Mouse (Mus musculus): ENCODE measurements around the gene Pmfbp1. TPM values are rescaled to one million over a fixed set of nuclear protein-coding genes. Genes with fewer than 3 reads are reported as not detected.
"Not testable (repeated sequence)": the region's sequence is repeated elsewhere in the genome, so short reads cannot be mapped to it uniquely, and the experiment has no call there.

Gene Pmfbp1
- 0.06 and 0.13 TPM in 2 replicates for polyA plus RNA-seq (2015; fragmentation: Nextera tagmentation; extraction: Ambion mirVana)

GRCm38 (mm10) chr8:109493727-109494126, at the start of gene Pmfbp1:
Gene Pmfbp1 (plus strand): TSS chr8:109494027.
- Histone ChIP-seq H3K9me3 (no peaks in the 10 kb centered on the region), H3K27me3 (replicated peaks) (no peaks in the 10 kb centered on the region), H3K27ac (replicated peaks) (no peak within 1 kb of the TSS), H3K9ac (no peak within 1 kb of the TSS), H3K4me3 (no peak within 1 kb of the TSS), H3K36me3 (no peaks in the 10 kb centered on the region), H3K4me1 (no peaks in the 10 kb centered on the region), H3K4me2 (no peak within 1 kb of the TSS)
- ATAC-seq (ENCODE audit: extremely low read depth, insufficient number of reproducible peaks, low FRiP score, low TSS enrichment): no peak
- WGBS: 88% methylated on average over 6 of the region's 6 CpGs

- H3K4me3 ChIP-seq; H3K4me1 ChIP-seq; ATAC-seq (ENCODE audit: extremely low read depth, insufficient number of reproducible peaks, low FRiP score, low TSS enrichment); H3K27ac ChIP-seq (replicated peaks); H3K27me3 ChIP-seq (replicated peaks); H3K4me2 ChIP-seq; H3K36me3 ChIP-seq; H3K9ac ChIP-seq; H3K9me3 ChIP-seq: not testable (repeated sequence)
- WGBS: 21% methylated on average over 7 of the region's 7 CpGs
These were observed 46.9 kb upstream of the Pmfbp1 start for GRCm38 (mm10) chr8:109446896-109447295.

GRCm38 (mm10) chr8:109451000-109451399, 42.8 kb upstream of the Pmfbp1 start:
- H3K4me3 ChIP-seq: no peak overlapping the region
- no peaks in the 10 kb centered on the region for H3K36me3 ChIP-seq
- 66% methylated on average over 7 of the region's 7 CpGs for WGBS
- no peak for ATAC-seq (ENCODE audit: extremely low read depth, insufficient number of reproducible peaks, low FRiP score, low TSS enrichment)
- H3K27ac ChIP-seq (replicated peaks): no peak overlapping the region
- H3K4me1 ChIP-seq: no peaks in the 10 kb centered on the region
- H3K4me2 ChIP-seq: no peak overlapping the region
- no peaks in the 10 kb centered on the region for H3K27me3 ChIP-seq (replicated peaks)
- H3K9me3 ChIP-seq: no peaks in the 10 kb centered on the region
- no peak overlapping the region for H3K9ac ChIP-seq

DNA sequence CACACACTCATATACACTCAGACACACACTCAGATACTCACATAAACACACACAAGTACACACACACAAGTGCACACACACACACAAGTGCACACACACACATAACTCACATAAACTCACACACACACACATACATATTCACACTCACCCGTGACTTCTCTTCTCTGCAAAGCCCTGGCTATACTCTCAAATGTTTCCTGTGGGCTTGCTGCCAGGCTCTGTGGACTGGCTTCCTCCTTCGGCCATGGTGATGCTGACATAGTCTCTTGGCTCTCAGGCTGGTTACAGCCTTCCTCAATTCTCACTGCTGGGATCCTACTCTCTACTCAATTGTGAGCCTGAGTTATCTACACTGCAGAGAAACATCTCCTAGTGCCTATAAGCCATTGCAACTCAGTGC, 38.7 kb upstream of the Pmfbp1 start:
- Histone ChIP-seq H3K36me3 (no peaks in the 10 kb centered on the region), H3K4me2 (no peak overlapping the region), H3K27ac (replicated peaks) (no peak overlapping the region), H3K4me1 (no peaks in the 10 kb centered on the region), H3K4me3 (no peak overlapping the region), H3K9me3 (no peaks in the 10 kb centered on the region), H3K9ac (no peak overlapping the region), H3K27me3 (replicated peaks) (no peaks in the 10 kb centered on the region)
- no peak for ATAC-seq (ENCODE audit: extremely low read depth, insufficient number of reproducible peaks, low FRiP score, low TSS enrichment)
- 41% methylated on average over 2 of the region's 2 CpGs for WGBS

- Histone ChIP-seq H3K27me3 (replicated peaks) (no peaks in the 10 kb centered on the region), H3K4me2 (no peak overlapping the region), H3K9ac (no peak overlapping the region), H3K4me3 (no peak overlapping the region), H3K36me3 (no peaks in the 10 kb centered on the region), H3K27ac (replicated peaks) (no peak overlapping the region), H3K9me3 (no peaks in the 10 kb centered on the region), H3K4me1 (no peaks in the 10 kb centered on the region)
- WGBS: 61% methylated on average over 8 of the region's 8 CpGs
- no peak for ATAC-seq (ENCODE audit: extremely low read depth, insufficient number of reproducible peaks, low FRiP score, low TSS enrichment)
These were observed 36.4 kb upstream of the Pmfbp1 start for GRCm38 (mm10) chr8:109457387-109457786.

DNA sequence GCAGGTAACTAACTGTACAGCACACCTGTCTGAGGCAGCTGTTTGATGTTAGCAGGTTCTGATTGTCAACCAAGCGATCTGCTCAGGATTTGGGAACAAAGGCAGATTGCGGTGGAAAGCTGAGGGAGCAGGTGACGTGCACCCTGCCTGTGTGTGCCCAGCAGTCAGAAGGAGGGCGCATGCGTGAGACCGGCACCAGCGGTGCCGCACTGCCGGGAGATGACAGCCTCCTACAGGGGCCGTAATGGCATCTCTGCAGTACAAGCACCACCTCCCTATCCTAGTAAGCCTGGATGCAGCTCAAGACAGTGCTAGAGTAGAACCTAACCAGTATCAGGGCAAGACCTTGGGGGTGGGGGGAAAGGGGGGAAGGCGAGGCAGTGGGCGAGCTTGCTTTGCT, 35.2 kb upstream of the Pmfbp1 start:
- 68% methylated on average over 12 of the region's 12 CpGs for WGBS
- Histone ChIP-seq H3K4me1 (peaks cover 7% of the 10 kb centered on the region), H3K27me3 (replicated peaks) (no peaks in the 10 kb centered on the region), H3K4me2 (peak overlapping the region; percentile 36; the same call in 1 of the 2 replicates), H3K9me3 (no peaks in the 10 kb centered on the region), H3K9ac (no peak overlapping the region), H3K36me3 (no peaks in the 10 kb centered on the region), H3K4me3 (peak overlapping the region; percentile 12; the same call in 1 of the 2 replicates), H3K27ac (replicated peaks) (no peak overlapping the region)
- ATAC-seq (ENCODE audit: extremely low read depth, insufficient number of reproducible peaks, low FRiP score, low TSS enrichment): no peak

DNA sequence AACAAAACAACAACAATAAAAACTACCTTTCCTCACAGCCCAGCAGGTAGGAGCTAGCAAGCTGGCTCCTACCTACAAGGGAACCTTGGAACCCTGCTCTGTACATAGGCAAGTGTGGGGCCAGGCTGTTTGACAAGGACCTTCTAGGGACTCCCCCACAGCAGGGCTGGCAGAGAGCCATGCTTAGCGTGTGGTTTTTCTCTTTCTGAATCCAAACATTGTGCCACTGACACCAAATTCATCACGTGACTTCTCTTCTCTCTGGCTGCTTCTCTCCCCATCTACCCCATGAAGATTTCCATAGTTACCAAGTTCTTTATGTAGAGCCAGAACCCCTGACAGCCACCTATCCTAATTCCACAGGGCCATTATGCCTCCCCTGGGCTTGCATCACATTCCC, 30.8 kb upstream of the Pmfbp1 start:
- Histone ChIP-seq H3K4me1 (peaks cover 20% of the 10 kb centered on the region), H3K9me3 (no peaks in the 10 kb centered on the region), H3K27me3 (replicated peaks) (0 out of 2 replicates have a peak, but pooled peaks cover 3% of the 10 kb centered on the region), H3K4me3 (no peak overlapping the region), H3K27ac (replicated peaks) (no peak overlapping the region), H3K36me3 (no peaks in the 10 kb centered on the region), H3K9ac (no peak overlapping the region), H3K4me2 (no peak overlapping the region)
- ATAC-seq (ENCODE audit: extremely low read depth, insufficient number of reproducible peaks, low FRiP score, low TSS enrichment): no peak
- 31% methylated on average over 2 of the region's 2 CpGs for WGBS

DNA sequence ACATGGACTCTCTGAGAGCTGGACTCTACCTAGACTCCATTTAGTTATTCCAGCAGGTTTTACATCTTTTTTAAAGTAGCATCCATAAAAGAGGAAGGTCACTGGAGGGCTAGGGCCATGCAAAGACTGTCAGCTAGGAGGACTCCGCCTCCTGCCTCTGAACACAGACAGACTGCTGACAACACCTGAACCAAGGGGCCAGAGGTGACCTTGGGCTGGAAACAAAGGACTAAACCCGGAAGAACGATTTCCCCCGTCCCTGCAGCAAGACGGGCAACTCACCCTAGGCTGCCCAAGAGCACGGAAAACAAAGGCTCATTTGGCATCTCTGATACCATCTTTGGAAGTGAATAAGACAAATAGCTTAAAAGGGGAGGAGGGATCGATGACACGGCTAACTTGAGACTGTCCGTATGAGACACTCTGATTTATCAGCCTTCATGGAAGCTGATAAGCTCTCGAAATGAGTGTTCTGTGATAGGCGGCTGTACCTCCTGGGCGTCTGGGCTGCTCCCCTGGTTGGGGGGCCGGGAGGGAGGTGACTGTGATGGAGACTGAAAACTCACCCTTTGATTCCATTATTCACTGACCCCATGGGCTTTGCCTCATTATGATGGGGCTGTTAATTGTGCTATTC, 30.0 kb upstream of the Pmfbp1 start:
- H3K27me3 ChIP-seq (replicated peaks): 0 out of 2 replicates have a peak, but pooled peaks cover 6% of the 10 kb centered on the region
- H3K4me2 ChIP-seq: peak overlapping the region; percentile 63
- H3K4me1 ChIP-seq: peaks cover 20% of the 10 kb centered on the region
- peak overlapping the region; percentile 58 for H3K9ac ChIP-seq
- H3K27ac ChIP-seq (replicated peaks): peak overlapping the region; percentile 54
- 7% methylated on average over 13 of the region's 13 CpGs for WGBS
- H3K4me3 ChIP-seq: peak overlapping the region; percentile 34
- no peaks in the 10 kb centered on the region for H3K9me3 ChIP-seq
- no peak for ATAC-seq (ENCODE audit: extremely low read depth, insufficient number of reproducible peaks, low FRiP score, low TSS enrichment)
- H3K36me3 ChIP-seq: no peaks in the 10 kb centered on the region

DNA sequence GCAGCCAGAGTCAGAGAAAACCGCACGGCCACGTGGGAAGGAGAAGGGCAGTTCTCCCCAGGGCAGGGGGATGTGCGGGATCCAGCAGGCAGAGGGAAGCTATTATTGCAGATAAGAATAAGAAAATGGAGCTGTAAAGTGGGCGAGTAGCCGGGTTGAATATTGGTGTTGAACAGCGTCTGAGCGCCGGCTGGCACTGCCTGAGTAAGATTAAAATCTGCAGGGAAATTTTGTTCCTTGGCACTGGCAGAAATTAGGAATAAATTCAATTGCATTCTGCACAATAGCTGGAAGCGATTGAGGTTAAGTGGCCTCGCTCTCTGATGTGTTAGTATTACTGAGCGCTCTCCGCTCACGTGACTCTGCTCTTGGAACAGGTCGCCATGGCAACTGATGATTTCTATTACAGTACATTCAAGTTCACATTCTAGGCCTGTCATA, 29.4 kb upstream of the Pmfbp1 start:
- Histone ChIP-seq H3K36me3 (no peaks in the 10 kb centered on the region), H3K4me3 (peak overlapping the region; percentile 15; the same call in 1 of the 2 replicates), H3K9ac (no peak overlapping the region), H3K27me3 (replicated peaks) (0 out of 2 replicates have a peak, but pooled peaks cover 9% of the 10 kb centered on the region), H3K27ac (replicated peaks) (no peak overlapping the region), H3K4me2 (peak overlapping the region; percentile 63), H3K9me3 (no peaks in the 10 kb centered on the region), H3K4me1 (peaks cover 20% of the 10 kb centered on the region)
- ATAC-seq (ENCODE audit: extremely low read depth, insufficient number of reproducible peaks, low FRiP score, low TSS enrichment): no peak
- 46% methylated on average over 15 of the region's 15 CpGs for WGBS

DNA sequence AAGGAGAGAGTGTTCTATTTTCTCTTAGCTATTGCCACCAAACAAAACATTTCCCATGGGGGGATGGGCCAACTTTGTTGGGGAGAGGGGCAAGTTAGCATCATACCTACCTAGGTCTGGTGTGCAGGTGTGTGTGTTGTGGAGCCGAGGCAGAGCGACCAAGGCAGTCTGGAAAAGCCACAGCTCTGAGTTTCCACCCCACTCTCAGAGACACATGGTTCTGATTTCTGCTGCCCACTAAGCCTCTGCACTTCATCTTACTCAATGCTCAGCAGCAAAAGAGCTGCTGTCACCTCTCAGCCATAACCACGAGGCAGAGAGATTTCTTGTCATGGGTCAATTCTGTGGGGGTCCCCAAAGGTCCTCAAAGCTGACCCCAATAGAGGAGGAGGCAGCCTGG, 28.8 kb upstream of the Pmfbp1 start:
- H3K27ac ChIP-seq (replicated peaks): no peak overlapping the region
- H3K4me1 ChIP-seq: peaks cover 20% of the 10 kb centered on the region
- H3K27me3 ChIP-seq (replicated peaks): 0 out of 2 replicates have a peak, but pooled peaks cover 9% of the 10 kb centered on the region
- no peak overlapping the region for H3K4me2 ChIP-seq
- ATAC-seq (ENCODE audit: extremely low read depth, insufficient number of reproducible peaks, low FRiP score, low TSS enrichment): no peak
- no peaks in the 10 kb centered on the region for H3K36me3 ChIP-seq
- WGBS: 60% methylated on average over 3 of the region's 3 CpGs
- H3K4me3 ChIP-seq: no peak overlapping the region
- H3K9ac ChIP-seq: no peak overlapping the region
- no peaks in the 10 kb centered on the region for H3K9me3 ChIP-seq

GRCm38 (mm10) chr8:109465761-109466160, 28.1 kb upstream of the Pmfbp1 start:
- Histone ChIP-seq H3K4me2 (no peak overlapping the region), H3K4me3 (no peak overlapping the region), H3K27ac (replicated peaks) (no peak overlapping the region), H3K9ac (no peak overlapping the region), H3K4me1 (peaks cover 20% of the 10 kb centered on the region), H3K27me3 (replicated peaks) (0 out of 2 replicates have a peak, but pooled peaks cover 9% of the 10 kb centered on the region), H3K36me3 (no peaks in the 10 kb centered on the region), H3K9me3 (no peaks in the 10 kb centered on the region)
- 59% methylated on average over 3 of the region's 3 CpGs for WGBS
- no peak for ATAC-seq (ENCODE audit: extremely low read depth, insufficient number of reproducible peaks, low FRiP score, low TSS enrichment)

GRCm38 (mm10) chr8:109467516-109467915, 26.3 kb upstream of the Pmfbp1 start:
- 14% methylated on average over 5 of the region's 5 CpGs for WGBS
- Histone ChIP-seq H3K27ac (replicated peaks) (no peak overlapping the region), H3K9ac (no peak overlapping the region), H3K36me3 (no peaks in the 10 kb centered on the region), H3K4me1 (peaks cover 23% of the 10 kb centered on the region), H3K4me3 (no peak overlapping the region), H3K4me2 (no peak overlapping the region), H3K27me3 (replicated peaks) (0 out of 2 replicates have a peak, but pooled peaks cover 9% of the 10 kb centered on the region), H3K9me3 (no peaks in the 10 kb centered on the region)
- ATAC-seq (ENCODE audit: extremely low read depth, insufficient number of reproducible peaks, low FRiP score, low TSS enrichment): no peak

All from heart, embryonic 13.5 days (tissue).